Mouse (Mus musculus) heart, embryonic 15.5 days (tissue): Measurements from ENCODE around the gene Prrxl1. TPM values are rescaled to one million over a fixed set of nuclear protein-coding genes. Genes with fewer than 3 reads are reported as not detected.

Source experiments
- ATAC-seq: fragments of 200-750 bp; cut with Nextera tagmentation; replicated peaks from 2 replicates; pipeline ENCODE4 v1.8.0; 2017; ENCODE audit warnings: low read depth, moderate TSS enrichment; ENCODE audit not compliant: insufficient number of reproducible peaks, insufficient read depth, low FRiP score
- H3K27ac ChIP-seq: fragments of 300-500 bp; sonication (generic); 2 replicates; pipeline ENCODE4 v1.5.1; 2015; ENCODE audit warnings: mild to moderate bottlenecking, inconsistent platforms
- H3K27me3 ChIP-seq: fragments of 300-500 bp; sonication (generic); 2 replicates; pipeline ENCODE4 v1.6.1; 2015; ENCODE audit warnings: inconsistent platforms
- H3K36me3 ChIP-seq: fragments of 300-500 bp; sonication (generic); 2 replicates; pipeline ENCODE4 v1.6.1; 2015; ENCODE audit warnings: mild to moderate bottlenecking, inconsistent platforms
- H3K4me1 ChIP-seq: fragments of 300-500 bp; sonication (generic); replicated peaks from 2 replicates; pipeline ENCODE4 v1.6.1; 2015; ENCODE audit warnings: inconsistent platforms
- H3K4me2 ChIP-seq: fragments of 300-500 bp; sonication (generic); 2 replicates; pipeline ENCODE4 v1.6.1; 2015; ENCODE audit warnings: inconsistent platforms, mild to moderate bottlenecking, moderate library complexity
- H3K4me3 ChIP-seq: fragments of 300-500 bp; sonication (generic); 2 replicates; pipeline ENCODE4 v1.5.1; 2015; ENCODE audit warnings: mild to moderate bottlenecking, inconsistent platforms
- H3K9ac ChIP-seq: fragments of 300-500 bp; sonication (generic); 2 replicates; pipeline ENCODE4 v1.6.1; 2015; ENCODE audit warnings: mild to moderate bottlenecking, inconsistent platforms
- H3K9me3 ChIP-seq: fragments of 300-500 bp; sonication (generic); replicated peaks from 2 replicates; pipeline ENCODE4 v1.6.1; 2016; ENCODE audit warnings: inconsistent platforms
- WGBS: fragments of 180-500 bp; shearing (Covaris S2); methylation state at CpG from one replicate; pipeline ENCODE4 v1.1.7; 2015; ENCODE audit warnings: mixed read lengths; 5-methylcytosine and 5-hydroxymethylcytosine counted together
- polyA plus RNA-seq: library from polyadenylated mRNA; unstranded; fragments of >200 nt; fragmentation: Nextera tagmentation; extraction: Ambion mirVana; gene quantifications from 2 replicates; pipeline ENCODE4 v1.2.1, GENCODE M21; 2015

Gene Prrxl1
- polyA plus RNA-seq = 0.24 and 0.43 TPM in 2 replicates

- ATAC-seq = no peak
- H3K4me2 ChIP-seq = peak within 1 kb of the TSS; percentile 55
- under 1% methylated on average over 53 of the region's 53 CpGs for WGBS
- peaks cover 100% of the 10 kb centered on the region for H3K27me3 ChIP-seq
- H3K4me1 ChIP-seq = peaks cover 28% of the 10 kb centered on the region
- no peak within 1 kb of the TSS for H3K9ac ChIP-seq
- no peaks in the 10 kb centered on the region for H3K9me3 ChIP-seq
- H3K4me3 ChIP-seq = peak within 1 kb of the TSS; percentile 36
- no peak within 1 kb of the TSS for H3K27ac ChIP-seq
- H3K36me3 ChIP-seq = no peaks in the 10 kb centered on the region
Observed at GRCm38 (mm10) chr14:32599290-32600041, at the start of gene Prrxl1. Prrxl1 (plus strand) TSS chr14:32599407.

GRCm38 (mm10) chr14:32551854-32552253, 47.4 kb upstream of the Prrxl1 start:
- Histone ChIP-seq H3K9ac (no peak overlapping the region), H3K9me3 (no peaks in the 10 kb centered on the region), H3K4me1 (no peaks in the 10 kb centered on the region), H3K27ac (no peak overlapping the region), H3K36me3 (peaks cover 13% of the 10 kb centered on the region), H3K4me3 (no peak overlapping the region), H3K4me2 (no peak overlapping the region), H3K27me3 (no peaks in the 10 kb centered on the region)
- WGBS = 70% methylated on average over 5 of the region's 5 CpGs
- no peak for ATAC-seq

GRCm38 (mm10) chr14:32553198-32553903, 45.9 kb upstream of the Prrxl1 start:
- ATAC-seq = no peak
- peaks cover 13% of the 10 kb centered on the region for H3K36me3 ChIP-seq
- 69% methylated on average over 10 of the region's 10 CpGs for WGBS

GRCm38 (mm10) chr14:32554860-32555526, 44.2 kb upstream of the Prrxl1 start:
- Histone ChIP-seq H3K27ac (no peak overlapping the region), H3K4me2 (no peak overlapping the region), H3K27me3 (no peaks in the 10 kb centered on the region), H3K9me3 (no peaks in the 10 kb centered on the region), H3K4me3 (no peak overlapping the region), H3K9ac (no peak overlapping the region), H3K4me1 (no peaks in the 10 kb centered on the region), H3K36me3 (peaks cover 20% of the 10 kb centered on the region)
- no peak for ATAC-seq
- WGBS = 82% methylated on average over 8 of the region's 8 CpGs

More at GRCm38 (mm10) chr14:32553198-32553903, 45.9 kb upstream of the Prrxl1 start:
- H3K4me3 ChIP-seq = no peak overlapping the region
- no peak overlapping the region for H3K9ac ChIP-seq
- H3K4me1 ChIP-seq = no peaks in the 10 kb centered on the region
- H3K27me3 ChIP-seq = no peaks in the 10 kb centered on the region
- H3K4me2 ChIP-seq = no peak overlapping the region
- no peaks in the 10 kb centered on the region for H3K9me3 ChIP-seq
- H3K27ac ChIP-seq = no peak overlapping the region

- Histone ChIP-seq H3K36me3 (peaks cover 52% of the 10 kb centered on the region), H3K9ac (no peak overlapping the region), H3K4me3 (no peak overlapping the region), H3K9me3 (no peaks in the 10 kb centered on the region), H3K27me3 (no peaks in the 10 kb centered on the region), H3K4me2 (no peak overlapping the region), H3K4me1 (no peaks in the 10 kb centered on the region), H3K27ac (no peak overlapping the region)
- no peak for ATAC-seq
- 90% methylated on average over 3 of the region's 3 CpGs for WGBS
Observed at GRCm38 (mm10) chr14:32561428-32561827, 37.8 kb upstream of the Prrxl1 start.

- Histone ChIP-seq H3K4me3 (no peak overlapping the region), H3K27me3 (no peaks in the 10 kb centered on the region), H3K4me1 (no peaks in the 10 kb centered on the region), H3K27ac (no peak overlapping the region), H3K9me3 (no peaks in the 10 kb centered on the region), H3K4me2 (no peak overlapping the region), H3K36me3 (peaks cover 64% of the 10 kb centered on the region), H3K9ac (no peak overlapping the region)
- no peak for ATAC-seq
- WGBS = 93% methylated on average over 6 of the region's 6 CpGs
Observed at GRCm38 (mm10) chr14:32563661-32564060, 35.5 kb upstream of the Prrxl1 start.

GRCm38 (mm10) chr14:32572519-32572918, 26.7 kb upstream of the Prrxl1 start:
- Histone ChIP-seq H3K27ac (no peak overlapping the region), H3K36me3 (peaks cover 56% of the 10 kb centered on the region), H3K9me3 (no peaks in the 10 kb centered on the region), H3K4me3 (no peak overlapping the region), H3K4me1 (no peaks in the 10 kb centered on the region), H3K9ac (no peak overlapping the region), H3K27me3 (no peaks in the 10 kb centered on the region), H3K4me2 (no peak overlapping the region)
- WGBS = 67% methylated on average over 8 of the region's 8 CpGs
- ATAC-seq = no peak

GRCm38 (mm10) chr14:32578420-32578819, 20.8 kb upstream of the Prrxl1 start:
- H3K27ac ChIP-seq = no peak overlapping the region
- H3K4me1 ChIP-seq = no peaks in the 10 kb centered on the region
- no peaks in the 10 kb centered on the region for H3K9me3 ChIP-seq
- no peaks in the 10 kb centered on the region for H3K27me3 ChIP-seq
- no peak overlapping the region for H3K9ac ChIP-seq
- no peak overlapping the region for H3K4me3 ChIP-seq
- peaks cover 26% of the 10 kb centered on the region for H3K36me3 ChIP-seq
- ATAC-seq = no peak
- 92% methylated on average over 2 of the region's 2 CpGs for WGBS
- H3K4me2 ChIP-seq = no peak overlapping the region

- no peak overlapping the region for H3K4me3 ChIP-seq
- no peaks in the 10 kb centered on the region for H3K36me3 ChIP-seq
- H3K4me1 ChIP-seq = no peaks in the 10 kb centered on the region
- no peak overlapping the region for H3K9ac ChIP-seq
- peaks cover 10% of the 10 kb centered on the region; the same call in 1 of the 2 replicates for H3K27me3 ChIP-seq
- no peak for ATAC-seq
- H3K27ac ChIP-seq = no peak overlapping the region
- no peaks in the 10 kb centered on the region for H3K9me3 ChIP-seq
- H3K4me2 ChIP-seq = no peak overlapping the region
- 87% methylated on average over 9 of the region's 9 CpGs for WGBS
Observed at GRCm38 (mm10) chr14:32583696-32584095, 15.5 kb upstream of the Prrxl1 start.

- Histone ChIP-seq H3K27me3 (peaks cover 29% of the 10 kb centered on the region), H3K4me2 (no peak overlapping the region), H3K4me3 (no peak overlapping the region), H3K36me3 (no peaks in the 10 kb centered on the region), H3K9ac (no peak overlapping the region), H3K9me3 (no peaks in the 10 kb centered on the region), H3K4me1 (no peaks in the 10 kb centered on the region), H3K27ac (no peak overlapping the region)
- ATAC-seq = no peak
- 12% methylated on average over 10 of the region's 10 CpGs for WGBS
Observed at GRCm38 (mm10) chr14:32587013-32587784, 12.0 kb upstream of the Prrxl1 start.

- Histone ChIP-seq H3K4me3 (no peak overlapping the region), H3K27me3 (peaks cover 56% of the 10 kb centered on the region), H3K9me3 (no peaks in the 10 kb centered on the region), H3K4me2 (no peak overlapping the region), H3K36me3 (no peaks in the 10 kb centered on the region), H3K9ac (no peak overlapping the region), H3K27ac (no peak overlapping the region), H3K4me1 (no peaks in the 10 kb centered on the region)
- no peak for ATAC-seq
- WGBS = 62% methylated on average over 3 of the region's 3 CpGs
Observed at GRCm38 (mm10) chr14:32590377-32590776, 8.8 kb upstream of the Prrxl1 start.
